Mouse (Mus musculus): ENCODE measurements around the gene Trp53bp2. TPM values are rescaled to one million over a fixed set of nuclear protein-coding genes. Genes with fewer than 3 reads are reported as not detected.

Gene Trp53bp2
- total and polyA plus RNA-seq, 3 experiments, result 7.6 to 20.5 (median 16.7) TPM

- H3K4me1 ChIP-seq (ENCODE audit: insufficient read depth, low read depth, low read length), result no peaks in the 10 kb centered on the region
Observed at GRCm38 (mm10) chr1:182399205-182399604, 9.8 kb upstream of the Trp53bp2 start.

GRCm38 (mm10) chr1:182399908-182400307 is 9.1 kb upstream of the Trp53bp2 start:
- Histone ChIP-seq H3K4me3 (ENCODE audit: low read depth, low read length) (no peak overlapping the region), H3K4me1 (ENCODE audit: insufficient read depth, low read depth, low read length) (no peaks in the 10 kb centered on the region), H3K36me3 (replicated peaks) (no peaks in the 10 kb centered on the region), H3K9me3 (replicated peaks) (no peaks in the 10 kb centered on the region), H3K27me3 (ENCODE audit: insufficient read depth, low read length) (peaks cover 31% of the 10 kb centered on the region)
- TF ChIP-seq CTCF (IDR thresholded peaks at IDR 0.05; ENCODE audit: low read depth, low read length) (no peak), GATA2 (IDR thresholded peaks at IDR 0.05; ENCODE audit: borderline replicate concordance, low read depth, low read length) (no peak), POLR2AphosphoS5 (IDR thresholded peaks at IDR 0.05; ENCODE audit: insufficient replicate concordance, low read depth, low read length) (no peak), GATA1 (IDR thresholded peaks at IDR 0.05; ENCODE audit: borderline replicate concordance, low read length) (no peak), TAL1 (conservative IDR thresholded peaks at IDR 0.05; ENCODE audit: low read depth, low read length) (no peak)
- ATAC-seq (ENCODE audit: extremely low read depth, insufficient number of reproducible peaks, low FRiP score, poor library complexity, severe bottlenecking), result no peak
- DNase-seq (ENCODE audit: low spot score), result no peak

More at GRCm38 (mm10) chr1:182399205-182399604, 9.8 kb upstream of the Trp53bp2 start:
- DNase-seq (ENCODE audit: low spot score) (no peak), ATAC-seq (ENCODE audit: extremely low read depth, insufficient number of reproducible peaks, low FRiP score, poor library complexity, severe bottlenecking) (no peak)
- TF ChIP-seq GATA1 (IDR thresholded peaks at IDR 0.05; ENCODE audit: borderline replicate concordance, low read length), result no peak
- no peak for TF ChIP-seq POLR2AphosphoS5 (IDR thresholded peaks at IDR 0.05; ENCODE audit: insufficient replicate concordance, low read depth, low read length)
- TF ChIP-seq GATA2 (IDR thresholded peaks at IDR 0.05; ENCODE audit: borderline replicate concordance, low read depth, low read length), result no peak
- TF ChIP-seq TAL1 (conservative IDR thresholded peaks at IDR 0.05; ENCODE audit: low read depth, low read length), result no peak
- TF ChIP-seq CTCF (IDR thresholded peaks at IDR 0.05; ENCODE audit: low read depth, low read length), result no peak
- Histone ChIP-seq H3K36me3 (replicated peaks) (no peaks in the 10 kb centered on the region), H3K27me3 (ENCODE audit: insufficient read depth, low read length) (peaks cover 29% of the 10 kb centered on the region), H3K9me3 (replicated peaks) (no peaks in the 10 kb centered on the region), H3K4me3 (ENCODE audit: low read depth, low read length) (no peak overlapping the region)

GRCm38 (mm10) chr1:182403076-182403475 is 5.9 kb upstream of the Trp53bp2 start:
- peaks cover 7% of the 10 kb centered on the region for H3K4me1 ChIP-seq (ENCODE audit: insufficient read depth, low read depth, low read length)
- no peaks in the 10 kb centered on the region for H3K36me3 ChIP-seq (replicated peaks)
- peaks cover 25% of the 10 kb centered on the region for H3K27me3 ChIP-seq (ENCODE audit: insufficient read depth, low read length)
- TF ChIP-seq GATA1 (IDR thresholded peaks at IDR 0.05; ENCODE audit: borderline replicate concordance, low read length) (no peak), CTCF (IDR thresholded peaks at IDR 0.05; ENCODE audit: low read depth, low read length) (no peak)
- no peak overlapping the region for H3K4me3 ChIP-seq (ENCODE audit: low read depth, low read length)
- no peaks in the 10 kb centered on the region for H3K9me3 ChIP-seq (replicated peaks)
- ATAC-seq (ENCODE audit: extremely low read depth, insufficient number of reproducible peaks, low FRiP score, poor library complexity, severe bottlenecking) (no peak), DNase-seq (ENCODE audit: low spot score) (no peak)

- Histone ChIP-seq H3K36me3 (replicated peaks) (peaks cover 2% of the 10 kb centered on the region), H3K4me1 (ENCODE audit: insufficient read depth, low read depth, low read length) (peaks cover 12% of the 10 kb centered on the region), H3K4me3 (ENCODE audit: low read depth, low read length) (no peak overlapping the region), H3K9me3 (replicated peaks) (no peaks in the 10 kb centered on the region), H3K27me3 (ENCODE audit: insufficient read depth, low read length) (peaks cover 13% of the 10 kb centered on the region)
- ATAC-seq (ENCODE audit: extremely low read depth, insufficient number of reproducible peaks, low FRiP score, poor library complexity, severe bottlenecking) (no peak), DNase-seq (ENCODE audit: low spot score) (no peak)
- no peak for TF ChIP-seq CTCF (IDR thresholded peaks at IDR 0.05; ENCODE audit: low read depth, low read length)
- TF ChIP-seq GATA2 (IDR thresholded peaks at IDR 0.05; ENCODE audit: borderline replicate concordance, low read depth, low read length), result no peak
- TF ChIP-seq POLR2AphosphoS5 (IDR thresholded peaks at IDR 0.05; ENCODE audit: insufficient replicate concordance, low read depth, low read length), result no peak
- TF ChIP-seq TAL1 (conservative IDR thresholded peaks at IDR 0.05; ENCODE audit: low read depth, low read length), result no peak
- no peak for TF ChIP-seq GATA1 (IDR thresholded peaks at IDR 0.05; ENCODE audit: borderline replicate concordance, low read length)
Observed at GRCm38 (mm10) chr1:182406621-182407020, 2.4 kb upstream of the Trp53bp2 start.

GRCm38 (mm10) chr1:182408243-182408642 is 729 bp upstream of the Trp53bp2 start:
- peak; percentile 5 for DNase-seq (ENCODE audit: low spot score)
- TF ChIP-seq POLR2AphosphoS5 (IDR thresholded peaks at IDR 0.05; ENCODE audit: insufficient replicate concordance, low read depth, low read length) (no peak), TAL1 (conservative IDR thresholded peaks at IDR 0.05; ENCODE audit: low read depth, low read length) (no peak), CTCF (IDR thresholded peaks at IDR 0.05; ENCODE audit: low read depth, low read length) (no peak), GATA1 (IDR thresholded peaks at IDR 0.05; ENCODE audit: borderline replicate concordance, low read length) (no peak), GATA2 (IDR thresholded peaks at IDR 0.05; ENCODE audit: borderline replicate concordance, low read depth, low read length) (no peak)
- peaks cover 17% of the 10 kb centered on the region for H3K4me1 ChIP-seq (ENCODE audit: insufficient read depth, low read depth, low read length)
- ATAC-seq (ENCODE audit: extremely low read depth, insufficient number of reproducible peaks, low FRiP score, poor library complexity, severe bottlenecking), result no peak
- peaks cover 4% of the 10 kb centered on the region for H3K36me3 ChIP-seq (replicated peaks)
- peak overlapping the region; percentile 90 for H3K4me3 ChIP-seq (ENCODE audit: low read depth, low read length)
- H3K9me3 ChIP-seq (replicated peaks), result no peaks in the 10 kb centered on the region
- H3K27me3 ChIP-seq (ENCODE audit: insufficient read depth, low read length), result peaks cover 4% of the 10 kb centered on the region

GRCm38 (mm10) chr1:182409401-182410173 is 615 bp downstream of the Trp53bp2 start:
- Histone ChIP-seq H3K27me3 (ENCODE audit: insufficient read depth, low read length) (peaks cover 2% of the 10 kb centered on the region), H3K4me1 (ENCODE audit: insufficient read depth, low read depth, low read length) (peaks cover 21% of the 10 kb centered on the region), H3K36me3 (replicated peaks) (peaks cover 4% of the 10 kb centered on the region), H3K4me3 (ENCODE audit: low read depth, low read length) (peak overlapping the region; percentile 90), H3K9me3 (replicated peaks) (no peaks in the 10 kb centered on the region)
- DNase-seq (ENCODE audit: low spot score), result peak; percentile 48
- ATAC-seq (ENCODE audit: extremely low read depth, insufficient number of reproducible peaks, low FRiP score, poor library complexity, severe bottlenecking), result no peak
- TF ChIP-seq GATA2 (IDR thresholded peaks at IDR 0.05; ENCODE audit: borderline replicate concordance, low read depth, low read length) (no peak), POLR2AphosphoS5 (IDR thresholded peaks at IDR 0.05; ENCODE audit: insufficient replicate concordance, low read depth, low read length) (no peak), TAL1 (conservative IDR thresholded peaks at IDR 0.05; ENCODE audit: low read depth, low read length) (no peak), CTCF (IDR thresholded peaks at IDR 0.05; ENCODE audit: low read depth, low read length) (no peak), GATA1 (IDR thresholded peaks at IDR 0.05; ENCODE audit: borderline replicate concordance, low read length) (no peak)

Measured in G1E (cell line).